Mouse (Mus musculus): ENCODE results near the gene Rgs10. TPM values are rescaled to one million over a fixed set of nuclear protein-coding genes. Genes with fewer than 3 reads are reported as not detected.
A peak's percentile ranks its signal among the peaks of the same experiment; 100 is the strongest.

The Rgs10 gene
- polyA plus RNA-seq, 1 experiment from 2014 or later = 42.9 TPM

- no peak for ATAC-seq (ENCODE audit: low read depth)
- Histone ChIP-seq H3K27me3 (ENCODE audit: control insufficient read depth, insufficient read depth, low read depth, low read length) (peaks cover 43% of the 10 kb centered on the region), H3K4me3 (ENCODE audit: low read length) (peak overlapping the region; percentile 79), H3K9me3 (ENCODE audit: control insufficient read depth, low read length) (no peaks in the 10 kb centered on the region), H3K27ac (ENCODE audit: low read length) (no peak overlapping the region), H3K4me2 (ENCODE audit: low read depth, low read length) (peak overlapping the region; percentile 98), H3K9ac (ENCODE audit: low read length) (no peak overlapping the region), H3K4me1 (replicated peaks; ENCODE audit: control insufficient read depth, insufficient read depth, low read length) (peaks cover 32% of the 10 kb centered on the region), H3K36me3 (ENCODE audit: control insufficient read depth, insufficient read depth, low read length) (no peaks in the 10 kb centered on the region)
- 56% methylated on average over 6 of the region's 6 CpGs for WGBS
These were observed 1.9 kb downstream of the Rgs10 start for GRCm38 (mm10) chr7:128416664-128417063.

GRCm38 (mm10) chr7:128414433-128414832 lies 4.1 kb downstream of the Rgs10 start:
- Histone ChIP-seq H3K27me3 (ENCODE audit: control insufficient read depth, insufficient read depth, low read depth, low read length) (peaks cover 25% of the 10 kb centered on the region), H3K4me3 (ENCODE audit: low read length) (no peak overlapping the region), H3K36me3 (ENCODE audit: control insufficient read depth, insufficient read depth, low read length) (no peaks in the 10 kb centered on the region), H3K9me3 (ENCODE audit: control insufficient read depth, low read length) (no peaks in the 10 kb centered on the region), H3K4me2 (ENCODE audit: low read depth, low read length) (0 out of 2 replicates have a peak overlapping the region, but pooled peaks have one; percentile 1), H3K27ac (ENCODE audit: low read length) (no peak overlapping the region), H3K9ac (ENCODE audit: low read length) (0 out of 2 replicates have a peak overlapping the region, but pooled peaks have one; percentile 0), H3K4me1 (replicated peaks; ENCODE audit: control insufficient read depth, insufficient read depth, low read length) (peaks cover 37% of the 10 kb centered on the region)
- ATAC-seq (ENCODE audit: low read depth) = no peak
- 23% methylated on average over 8 of the region's 8 CpGs for WGBS

- WGBS = 40% methylated on average over 10 of the region's 10 CpGs
- H3K9me3 ChIP-seq (ENCODE audit: control insufficient read depth, low read length) = no peaks in the 10 kb centered on the region
- no peak overlapping the region for H3K9ac ChIP-seq (ENCODE audit: low read length)
- ATAC-seq (ENCODE audit: low read depth) = peak; percentile 76
- peaks cover 14% of the 10 kb centered on the region for H3K27me3 ChIP-seq (ENCODE audit: control insufficient read depth, insufficient read depth, low read depth, low read length)
- peaks cover 31% of the 10 kb centered on the region for H3K4me1 ChIP-seq (replicated peaks; ENCODE audit: control insufficient read depth, insufficient read depth, low read length)
- peak overlapping the region; percentile 52 for H3K27ac ChIP-seq (ENCODE audit: low read length)
- peak overlapping the region; percentile 21 for H3K4me2 ChIP-seq (ENCODE audit: low read depth, low read length)
- H3K4me3 ChIP-seq (ENCODE audit: low read length) = no peak overlapping the region
- no peaks in the 10 kb centered on the region for H3K36me3 ChIP-seq (ENCODE audit: control insufficient read depth, insufficient read depth, low read length)
These were observed 6.3 kb downstream of the Rgs10 start for GRCm38 (mm10) chr7:128412071-128412833.

DNA sequence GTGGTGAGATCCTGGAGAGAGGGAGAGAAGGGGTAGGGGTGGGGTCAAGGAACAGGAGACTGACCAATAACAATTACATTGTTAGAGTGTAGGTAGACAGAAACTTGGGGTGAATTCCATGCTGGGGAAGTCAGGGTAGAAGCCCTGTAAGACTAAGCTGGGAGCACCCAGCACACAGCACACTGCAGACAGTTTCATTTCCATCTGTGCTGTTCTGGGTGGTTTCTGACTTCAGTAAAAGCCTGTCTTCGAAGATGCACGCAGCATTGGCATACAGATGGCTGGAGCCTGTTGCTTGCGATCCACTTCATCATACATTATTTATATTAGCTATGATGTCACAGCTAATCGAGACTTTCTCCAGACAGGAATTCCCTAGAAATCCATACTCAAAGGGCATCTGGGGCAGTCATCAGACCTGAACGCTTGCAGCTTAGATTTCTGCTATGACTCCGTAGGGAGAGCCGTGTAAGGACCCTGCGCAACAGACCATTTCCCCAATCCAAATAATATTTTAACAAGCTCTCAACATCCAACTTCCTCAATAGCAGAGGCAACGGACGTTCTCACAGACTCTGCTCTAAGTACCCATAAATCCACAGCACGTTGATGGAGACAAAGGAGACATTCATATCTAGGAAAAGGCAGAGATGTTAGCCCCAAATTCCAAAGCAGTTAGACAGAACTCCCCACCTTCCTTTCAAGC lies 7.7 kb downstream of the Rgs10 start:
- 36% methylated on average over 11 of the region's 11 CpGs for WGBS
- peak; percentile 24; the same call in 1 of the 2 replicates for ATAC-seq (ENCODE audit: low read depth)
- no peaks in the 10 kb centered on the region for H3K36me3 ChIP-seq (ENCODE audit: control insufficient read depth, insufficient read depth, low read length)
- H3K4me3 ChIP-seq (ENCODE audit: low read length) = no peak overlapping the region
- no peaks in the 10 kb centered on the region for H3K9me3 ChIP-seq (ENCODE audit: control insufficient read depth, low read length)
- peaks cover 31% of the 10 kb centered on the region for H3K4me1 ChIP-seq (replicated peaks; ENCODE audit: control insufficient read depth, insufficient read depth, low read length)
- H3K27me3 ChIP-seq (ENCODE audit: control insufficient read depth, insufficient read depth, low read depth, low read length) = peaks cover 6% of the 10 kb centered on the region
- peak overlapping the region; percentile 29; the same call in 1 of the 2 replicates for H3K27ac ChIP-seq (ENCODE audit: low read length)
- no peak overlapping the region for H3K9ac ChIP-seq (ENCODE audit: low read length)
- H3K4me2 ChIP-seq (ENCODE audit: low read depth, low read length) = 0 out of 2 replicates have a peak overlapping the region, but pooled peaks have one; percentile 19

GRCm38 (mm10) chr7:128408265-128408664 lies 10.3 kb downstream of the Rgs10 start:
- ATAC-seq (ENCODE audit: low read depth) = no peak
- Histone ChIP-seq H3K4me1 (replicated peaks; ENCODE audit: control insufficient read depth, insufficient read depth, low read length) (peaks cover 15% of the 10 kb centered on the region), H3K27me3 (ENCODE audit: control insufficient read depth, insufficient read depth, low read depth, low read length) (no peaks in the 10 kb centered on the region), H3K9ac (ENCODE audit: low read length) (no peak overlapping the region), H3K27ac (ENCODE audit: low read length) (no peak overlapping the region), H3K4me2 (ENCODE audit: low read depth, low read length) (no peak overlapping the region), H3K36me3 (ENCODE audit: control insufficient read depth, insufficient read depth, low read length) (no peaks in the 10 kb centered on the region), H3K9me3 (ENCODE audit: control insufficient read depth, low read length) (no peaks in the 10 kb centered on the region), H3K4me3 (ENCODE audit: low read length) (no peak overlapping the region)
- WGBS = 70% methylated on average over 5 of the region's 5 CpGs

GRCm38 (mm10) chr7:128403988-128404387 lies 14.6 kb downstream of the Rgs10 start:
- ATAC-seq (ENCODE audit: low read depth) = no peak
- 66% methylated on average over 6 of the region's 6 CpGs for WGBS
- H3K36me3 ChIP-seq (ENCODE audit: control insufficient read depth, insufficient read depth, low read length) = peaks cover 10% of the 10 kb centered on the region

DNA sequence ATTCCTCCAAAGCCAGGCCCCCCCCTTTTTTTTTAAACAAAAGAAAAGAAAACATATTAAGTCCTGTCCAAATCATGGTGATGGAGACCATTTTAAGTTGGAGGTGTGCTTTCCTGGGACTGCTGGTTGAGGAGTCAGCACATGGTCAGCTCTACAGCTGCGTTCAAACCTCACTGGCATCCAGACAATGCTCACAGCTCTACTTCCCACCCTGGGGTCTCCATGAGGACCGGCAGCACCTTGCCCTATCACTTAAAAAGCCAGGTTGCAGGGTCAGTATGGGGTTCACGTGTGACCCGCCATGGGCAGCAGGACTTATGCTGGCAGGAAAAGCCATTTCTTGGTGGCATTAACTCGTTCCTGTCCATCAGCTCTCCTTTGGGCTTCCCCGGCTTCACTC lies 15.0 kb downstream of the Rgs10 start:
- Histone ChIP-seq H3K27ac (ENCODE audit: low read length) (no peak overlapping the region), H3K9ac (ENCODE audit: low read length) (no peak overlapping the region), H3K4me3 (ENCODE audit: low read length) (no peak overlapping the region), H3K4me1 (replicated peaks; ENCODE audit: control insufficient read depth, insufficient read depth, low read length) (peaks cover 4% of the 10 kb centered on the region; the same call in 1 of the 2 replicates), H3K36me3 (ENCODE audit: control insufficient read depth, insufficient read depth, low read length) (peaks cover 10% of the 10 kb centered on the region), H3K27me3 (ENCODE audit: control insufficient read depth, insufficient read depth, low read depth, low read length) (no peaks in the 10 kb centered on the region), H3K4me2 (ENCODE audit: low read depth, low read length) (no peak overlapping the region), H3K9me3 (ENCODE audit: control insufficient read depth, low read length) (no peaks in the 10 kb centered on the region; the same call in 1 of the 2 replicates)
- 42% methylated on average over 6 of the region's 6 CpGs for WGBS
- ATAC-seq (ENCODE audit: low read depth) = no peak

More at GRCm38 (mm10) chr7:128403988-128404387, 14.6 kb downstream of the Rgs10 start:
- no peak overlapping the region for H3K4me3 ChIP-seq (ENCODE audit: low read length)
- H3K27me3 ChIP-seq (ENCODE audit: control insufficient read depth, insufficient read depth, low read depth, low read length) = no peaks in the 10 kb centered on the region
- H3K9ac ChIP-seq (ENCODE audit: low read length) = no peak overlapping the region
- no peak overlapping the region for H3K27ac ChIP-seq (ENCODE audit: low read length)
- H3K4me1 ChIP-seq (replicated peaks; ENCODE audit: control insufficient read depth, insufficient read depth, low read length) = peaks cover 4% of the 10 kb centered on the region; the same call in 1 of the 2 replicates
- no peaks in the 10 kb centered on the region; the same call in 1 of the 2 replicates for H3K9me3 ChIP-seq (ENCODE audit: control insufficient read depth, low read length)
- H3K4me2 ChIP-seq (ENCODE audit: low read depth, low read length) = no peak overlapping the region

- no peaks in the 10 kb centered on the region; the same call in 1 of the 2 replicates for H3K9me3 ChIP-seq (ENCODE audit: control insufficient read depth, low read length)
- peaks cover 4% of the 10 kb centered on the region; the same call in 1 of the 2 replicates for H3K4me1 ChIP-seq (replicated peaks; ENCODE audit: control insufficient read depth, insufficient read depth, low read length)
- 35% methylated on average over 10 of the region's 10 CpGs for WGBS
- H3K27ac ChIP-seq (ENCODE audit: low read length) = no peak overlapping the region
- no peak overlapping the region for H3K4me2 ChIP-seq (ENCODE audit: low read depth, low read length)
- H3K9ac ChIP-seq (ENCODE audit: low read length) = no peak overlapping the region
- no peaks in the 10 kb centered on the region for H3K27me3 ChIP-seq (ENCODE audit: control insufficient read depth, insufficient read depth, low read depth, low read length)
- no peak for ATAC-seq (ENCODE audit: low read depth)
- peaks cover 10% of the 10 kb centered on the region for H3K36me3 ChIP-seq (ENCODE audit: control insufficient read depth, insufficient read depth, low read length)
- no peak overlapping the region for H3K4me3 ChIP-seq (ENCODE audit: low read length)
These were observed 15.4 kb downstream of the Rgs10 start for GRCm38 (mm10) chr7:128403128-128403527.

- H3K4me2 ChIP-seq (ENCODE audit: low read depth, low read length) = no peak overlapping the region
- peaks cover 10% of the 10 kb centered on the region for H3K36me3 ChIP-seq (ENCODE audit: control insufficient read depth, insufficient read depth, low read length)
- no peaks in the 10 kb centered on the region for H3K27me3 ChIP-seq (ENCODE audit: control insufficient read depth, insufficient read depth, low read depth, low read length)
- 66% methylated on average over 8 of the region's 8 CpGs for WGBS
- ATAC-seq (ENCODE audit: low read depth) = no peak
- no peak overlapping the region for H3K9ac ChIP-seq (ENCODE audit: low read length)
- H3K4me3 ChIP-seq (ENCODE audit: low read length) = no peak overlapping the region
- no peaks in the 10 kb centered on the region; the same call in 1 of the 2 replicates for H3K9me3 ChIP-seq (ENCODE audit: control insufficient read depth, low read length)
- peaks cover 4% of the 10 kb centered on the region; the same call in 1 of the 2 replicates for H3K4me1 ChIP-seq (replicated peaks; ENCODE audit: control insufficient read depth, insufficient read depth, low read length)
- H3K27ac ChIP-seq (ENCODE audit: low read length) = no peak overlapping the region
These were observed 16.0 kb downstream of the Rgs10 start for GRCm38 (mm10) chr7:128402577-128402976.
